Mouse (Mus musculus) thymus, adult 2 months (tissue): Measurements from ENCODE around the gene Tmem229b. TPM values are rescaled to one million over a fixed set of nuclear protein-coding genes. Genes with fewer than 3 reads are reported as not detected.

Experiments used
- DNase-seq: peaks from one replicate; pipeline ENCODE4 v3.0.0; 2021
- H3K27ac ChIP-seq: fragments of 200-500 bp; 2 replicates; pipeline ENCODE4 v1.5.1; 2012; ENCODE audit warnings: low read length, control low read depth; ENCODE audit not compliant: control insufficient read depth, insufficient read depth
- H3K27me3 ChIP-seq: fragments of 200-500 bp; 2 replicates; pipeline ENCODE4 v1.6.1; 2012; ENCODE audit warnings: mild to moderate bottlenecking, low read length, moderate library complexity, mixed read lengths; ENCODE audit not compliant: control insufficient read depth, insufficient read depth
- H3K36me3 ChIP-seq: fragments of 200-500 bp; 2 replicates; pipeline ENCODE4 v1.6.1; 2012; ENCODE audit warnings: mild to moderate bottlenecking, low read length, moderate library complexity; ENCODE audit not compliant: control insufficient read depth, insufficient read depth
- H3K4me1 ChIP-seq: fragments of 200-500 bp; replicated peaks from 2 replicates; pipeline ENCODE4 v1.6.1; 2012; ENCODE audit warnings: low read length; ENCODE audit not compliant: control insufficient read depth, insufficient read depth
- H3K4me3 ChIP-seq: fragments of 200-500 bp; 2 replicates; pipeline ENCODE4 v1.5.1; 2012; ENCODE audit warnings: mild to moderate bottlenecking, low read length, control low read depth, moderate library complexity; ENCODE audit not compliant: control insufficient read depth, insufficient read depth
- CTCF ChIP-seq: fragments of 200-500 bp; IDR thresholded peaks from 2 replicates; pipeline ENCODE4 v1.5.1; 2012; ENCODE audit warnings: mild to moderate bottlenecking, control low read depth, low read length, moderate library complexity, borderline replicate concordance; ENCODE audit not compliant: control insufficient read depth, poor library complexity, insufficient read depth; ENCODE audit errors: extremely low read depth
- POLR2A ChIP-seq: fragments of 200-500 bp; IDR thresholded peaks from 2 replicates; pipeline ENCODE4 v1.6.1; 2012; ENCODE audit warnings: mild to moderate bottlenecking, low read length, control low read depth, moderate library complexity; ENCODE audit not compliant: control insufficient read depth, poor library complexity, insufficient read depth; ENCODE audit errors: extremely low read depth
- WGBS: fragments of 180-500 bp; shearing (Covaris S2); methylation state at CpG from one replicate; pipeline ENCODE4 v1.1.7; 2018; 5-methylcytosine and 5-hydroxymethylcytosine counted together
- polyA plus RNA-seq: library from polyadenylated mRNA; depleted of rRNA; stranded (reverse); fragments of >200 nt; gene quantifications from 2 replicates; pipeline ENCODE4 v1.2.3, GENCODE M21; 2012

Tmem229b gene
- polyA plus RNA-seq, 1 experiment, result 82.4 TPM

DNA sequence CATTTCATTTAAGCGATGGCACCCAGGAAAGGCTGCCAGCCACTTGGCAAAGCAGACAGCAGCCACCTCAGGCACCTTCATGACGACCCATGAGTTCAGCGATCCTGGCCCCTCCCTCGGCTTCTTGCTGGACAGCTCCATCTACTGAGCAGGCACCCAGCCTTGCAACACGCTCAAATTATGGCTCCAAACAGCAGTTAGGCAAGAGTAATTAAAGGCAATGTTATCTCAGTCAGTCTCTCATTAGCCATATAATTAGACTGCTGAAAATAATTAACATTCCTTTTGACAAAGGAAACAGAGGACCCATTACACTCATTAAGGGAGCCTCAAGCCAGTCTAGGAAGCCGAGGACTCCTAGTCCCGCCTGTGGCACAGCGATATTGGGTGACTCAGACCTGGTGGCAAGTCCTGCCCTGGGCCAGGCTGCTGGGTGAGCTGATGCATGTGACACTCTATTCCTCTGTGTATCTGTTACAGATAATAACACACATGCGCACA lies 19.8 kb downstream of the Tmem229b start:
- Histone ChIP-seq H3K4me1 (0 out of 2 replicates have a peak, but pooled peaks cover 3% of the 10 kb centered on the region), H3K36me3 (no peaks in the 10 kb centered on the region), H3K27ac (no peak overlapping the region), H3K27me3 (no peaks in the 10 kb centered on the region), H3K4me3 (no peak overlapping the region)
- no peak for DNase-seq
- 88% methylated on average over 9 of the region's 9 CpGs for WGBS
- TF ChIP-seq CTCF, result no peak
- no peak for TF ChIP-seq POLR2A

DNA sequence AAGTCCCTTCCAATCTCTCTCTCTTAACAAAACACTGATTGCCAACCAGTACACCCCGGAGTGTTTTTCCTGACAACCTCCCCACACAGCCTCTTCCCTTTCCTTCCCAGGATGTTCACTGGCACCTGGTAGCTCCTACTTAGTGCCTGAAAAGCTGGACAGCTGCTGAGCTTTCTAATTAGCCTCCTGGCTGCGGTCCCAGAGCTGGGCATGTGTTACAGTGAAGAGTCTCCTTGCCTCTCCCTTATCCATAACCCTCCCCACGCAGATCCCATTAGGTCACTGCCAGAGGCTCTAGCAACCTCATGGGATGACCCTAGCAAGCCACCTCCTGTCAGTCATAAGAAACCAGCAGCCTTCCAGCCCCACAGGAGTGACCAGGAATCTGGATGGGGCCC lies 23.4 kb downstream of the Tmem229b start:
- no peak for DNase-seq

DNA sequence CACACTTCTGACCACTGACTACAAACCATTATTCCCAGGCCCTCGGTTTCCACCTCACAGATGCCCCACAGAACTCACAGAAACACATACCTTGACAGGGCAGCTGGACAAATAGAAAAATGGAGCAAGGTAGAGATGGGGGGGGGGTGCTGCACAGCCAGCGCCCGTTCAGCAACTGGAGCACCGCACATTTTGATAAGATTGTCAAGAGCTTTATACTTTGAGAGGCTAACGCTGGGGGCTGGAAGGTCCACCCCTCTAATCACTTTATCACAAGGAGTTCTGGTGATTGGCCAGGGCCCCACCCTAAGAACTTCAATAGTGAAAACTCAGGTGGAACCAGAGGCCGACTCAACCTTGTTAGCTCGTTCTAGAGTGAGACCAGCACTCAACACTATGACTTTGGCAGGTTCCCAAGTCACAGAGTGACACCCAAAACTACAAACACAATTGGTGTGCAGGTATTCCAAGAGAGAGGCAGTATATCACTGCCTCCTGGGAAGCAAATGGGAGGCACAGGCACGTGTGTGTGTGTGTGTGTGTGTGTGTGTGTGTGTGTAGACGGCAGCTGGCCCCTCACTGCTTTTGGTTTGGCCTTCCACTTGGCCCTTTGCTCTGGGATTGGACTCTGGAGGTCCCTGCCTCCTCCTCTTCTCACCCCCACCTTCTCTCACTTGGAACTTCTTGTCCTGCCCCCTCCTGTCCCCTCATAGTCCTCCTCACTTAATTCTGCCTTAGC lies 24.0 kb downstream of the Tmem229b start:
- WGBS, result 89% methylated on average over 9 of the region's 9 CpGs
- TF ChIP-seq POLR2A (no peak), CTCF (no peak)
- H3K4me1 ChIP-seq, result peaks cover 23% of the 10 kb centered on the region
- H3K27ac ChIP-seq, result no peak overlapping the region
- H3K36me3 ChIP-seq, result no peaks in the 10 kb centered on the region
- no peak for DNase-seq
- H3K27me3 ChIP-seq, result no peaks in the 10 kb centered on the region
- H3K4me3 ChIP-seq, result no peak overlapping the region

More for the DNA sequence above, 23.4 kb downstream of the Tmem229b start:
- Histone ChIP-seq H3K4me3 (no peak overlapping the region), H3K27me3 (no peaks in the 10 kb centered on the region), H3K27ac (no peak overlapping the region), H3K4me1 (peaks cover 23% of the 10 kb centered on the region), H3K36me3 (no peaks in the 10 kb centered on the region)
- TF ChIP-seq POLR2A, result no peak
- no peak for TF ChIP-seq CTCF
- 89% methylated on average over 3 of the region's 3 CpGs for whole genome bisulfite sequencing

DNA sequence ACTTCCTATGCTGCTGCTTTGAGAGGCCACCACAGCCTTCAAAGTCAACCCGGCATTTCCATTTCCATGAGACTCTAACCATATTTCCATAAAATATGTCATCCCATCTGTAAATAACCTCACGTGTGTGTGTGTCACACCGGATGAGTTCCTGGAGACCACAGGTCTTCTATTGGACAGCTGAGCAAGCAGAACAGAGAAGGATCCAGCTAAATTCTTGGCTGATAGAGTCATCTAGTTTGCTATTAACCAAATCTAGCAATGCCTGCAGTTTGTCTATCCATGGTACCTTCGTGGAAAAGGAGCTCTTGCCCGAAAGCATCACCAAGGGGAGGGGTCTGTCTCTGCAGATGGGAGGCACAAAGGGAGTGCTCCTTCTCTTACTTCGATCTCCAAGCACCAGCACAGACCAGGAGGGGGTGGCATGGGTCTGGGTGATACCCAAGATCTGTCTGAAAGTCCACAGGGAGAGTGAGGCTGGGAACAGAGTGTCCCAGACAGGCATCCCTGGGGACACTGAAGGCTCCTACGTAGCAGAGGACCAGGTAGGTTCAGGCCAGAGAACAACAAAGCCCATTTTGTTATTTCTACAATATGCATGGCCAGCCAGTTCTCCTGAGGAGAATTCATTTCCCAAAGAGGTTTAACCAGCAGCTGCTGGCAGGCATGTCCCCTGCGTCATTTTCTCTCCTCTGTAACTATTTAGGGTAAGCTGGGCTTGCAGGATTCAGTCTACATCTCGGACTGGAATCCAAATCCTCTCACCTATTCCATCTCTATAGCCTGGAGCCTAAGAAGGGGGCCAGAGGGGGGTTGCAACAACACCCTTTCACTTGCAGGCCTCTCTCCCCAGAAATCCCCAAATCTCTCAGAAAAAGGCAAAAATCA lies 25.2 kb downstream of the Tmem229b start:
- Histone ChIP-seq H3K27ac (peak overlapping the region; percentile 94; the same call in 1 of the 2 replicates), H3K27me3 (no peaks in the 10 kb centered on the region), H3K4me1 (peaks cover 31% of the 10 kb centered on the region), H3K4me3 (no peak overlapping the region), H3K36me3 (0 out of 2 replicates have a peak, but pooled peaks cover under 1% of the 10 kb centered on the region)
- WGBS, result 89% methylated on average over 9 of the region's 9 CpGs
- TF ChIP-seq CTCF (no peak), POLR2A (no peak)
- DNase-seq, result peak; percentile 13

DNA sequence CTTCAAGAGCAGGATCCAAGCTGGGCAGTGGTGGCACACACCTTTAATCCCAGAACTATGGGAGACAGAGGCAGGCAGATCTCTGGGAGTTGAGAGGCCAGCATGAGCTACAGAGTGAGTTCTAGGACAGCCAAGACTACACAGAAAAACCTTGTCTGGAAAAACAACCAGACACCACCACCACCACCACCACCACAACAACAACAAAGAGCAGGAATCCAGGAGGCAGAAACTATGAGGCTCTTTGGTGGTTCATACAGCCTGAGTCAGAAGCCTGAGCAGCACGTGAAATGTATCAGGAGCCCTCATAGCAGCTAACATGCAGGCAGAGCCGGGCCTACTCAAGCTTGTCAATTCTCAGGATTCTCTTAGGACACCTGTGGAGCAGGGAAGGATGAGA lies 26.3 kb downstream of the Tmem229b start:
- WGBS, result 8% methylated on average over 2 of the region's 2 CpGs
- H3K27ac ChIP-seq, result peak overlapping the region; percentile 94

DNA sequence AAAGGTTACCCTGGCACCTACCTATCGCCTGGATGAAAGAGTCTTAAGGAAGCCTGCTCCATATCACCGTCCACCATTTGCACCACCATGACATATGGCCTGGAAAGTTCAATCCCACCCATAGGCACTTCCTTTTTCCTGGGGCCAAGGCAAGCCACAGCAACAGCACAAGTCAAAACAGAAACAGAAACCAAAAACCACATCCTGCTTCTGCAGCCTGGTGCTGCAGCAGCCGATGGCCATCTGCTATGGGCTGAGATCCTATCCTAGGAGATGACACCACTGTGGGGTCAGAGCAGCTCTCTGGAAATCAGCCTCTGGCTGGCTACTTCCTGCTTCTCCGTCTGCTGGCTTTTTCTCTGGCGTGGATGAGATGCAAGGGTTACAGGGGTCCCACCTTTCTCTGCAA lies 26.7 kb downstream of the Tmem229b start:
- H3K36me3 ChIP-seq, result 0 out of 2 replicates have a peak, but pooled peaks cover 4% of the 10 kb centered on the region
- WGBS, result 3% methylated on average over 5 of the region's 5 CpGs

More for the DNA sequence above, 26.3 kb downstream of the Tmem229b start:
- Histone ChIP-seq H3K4me3 (peak overlapping the region; percentile 53), H3K36me3 (0 out of 2 replicates have a peak, but pooled peaks cover 4% of the 10 kb centered on the region), H3K4me1 (peaks cover 40% of the 10 kb centered on the region), H3K27me3 (no peaks in the 10 kb centered on the region)
- TF ChIP-seq CTCF (no peak), POLR2A (no peak)
- DNase-seq, result no peak

More for the DNA sequence above, 26.7 kb downstream of the Tmem229b start:
- Histone ChIP-seq H3K27ac (peak overlapping the region; percentile 94), H3K4me3 (peak overlapping the region; percentile 53), H3K4me1 (peaks cover 40% of the 10 kb centered on the region), H3K27me3 (no peaks in the 10 kb centered on the region)
- TF ChIP-seq CTCF (no peak), POLR2A (no peak)
- DNase-seq, result peak; percentile 74
